Mouse (Mus musculus): ENCODE data around the gene Iqschfp.

Gene Iqschfp

GRCm38 (mm10) chr3:68616363-68616762 is 724.3 kb downstream of the Iqschfp start:
- DNase-seq: no peak

GRCm38 (mm10) chr3:68617708-68618107 is 725.7 kb downstream of the Iqschfp start:
- no peak for DNase-seq

- no peak for DNase-seq
These were observed 727.1 kb downstream of the Iqschfp start for GRCm38 (mm10) chr3:68619097-68619496.

- no peak for DNase-seq
These were observed 729.9 kb downstream of the Iqschfp start for GRCm38 (mm10) chr3:68621971-68622370.

GRCm38 (mm10) chr3:68623036-68623435 is 731.0 kb downstream of the Iqschfp start:
- no peak for DNase-seq

- no peak for DNase-seq
These were observed 732.4 kb downstream of the Iqschfp start for GRCm38 (mm10) chr3:68624471-68624870.

- no peak for DNase-seq
These were observed 738.2 kb downstream of the Iqschfp start for GRCm38 (mm10) chr3:68630261-68630660.

GRCm38 (mm10) chr3:68630821-68631220 is 738.8 kb downstream of the Iqschfp start:
- no peak for DNase-seq

GRCm38 (mm10) chr3:68632714-68633113 is 740.7 kb downstream of the Iqschfp start:
- no peak for DNase-seq

GRCm38 (mm10) chr3:68633577-68633976 is 741.5 kb downstream of the Iqschfp start:
- DNase-seq: no peak

GRCm38 (mm10) chr3:68637960-68638359 is 745.9 kb downstream of the Iqschfp start:
- DNase-seq: no peak

- DNase-seq: no peak
These were observed 746.7 kb downstream of the Iqschfp start for GRCm38 (mm10) chr3:68638703-68639102.

GRCm38 (mm10) chr3:68642935-68643334 is 750.9 kb downstream of the Iqschfp start:
- DNase-seq: no peak

GRCm38 (mm10) chr3:68646387-68647130 is 754.5 kb downstream of the Iqschfp start:
- peak; percentile 74 for DNase-seq

GRCm38 (mm10) chr3:68647282-68647681 is 755.2 kb downstream of the Iqschfp start:
- no peak for DNase-seq

- DNase-seq: no peak
These were observed 758.2 kb downstream of the Iqschfp start for GRCm38 (mm10) chr3:68650251-68650650.

- DNase-seq: no peak
These were observed 764.7 kb downstream of the Iqschfp start for GRCm38 (mm10) chr3:68656607-68657352.

- no peak for DNase-seq
These were observed 765.7 kb downstream of the Iqschfp start for GRCm38 (mm10) chr3:68657589-68658245.

- no peak for DNase-seq
These were observed 768.0 kb downstream of the Iqschfp start for GRCm38 (mm10) chr3:68659996-68660395.

- no peak for DNase-seq
These were observed 768.5 kb downstream of the Iqschfp start for GRCm38 (mm10) chr3:68660538-68660937.

- no peak for DNase-seq
These were observed 770.4 kb downstream of the Iqschfp start for GRCm38 (mm10) chr3:68662386-68662785.

GRCm38 (mm10) chr3:68664337-68664736 is 772.3 kb downstream of the Iqschfp start:
- DNase-seq: no peak

- no peak for DNase-seq
These were observed 774.3 kb downstream of the Iqschfp start for GRCm38 (mm10) chr3:68666377-68666776.

GRCm38 (mm10) chr3:68667852-68668251 is 775.8 kb downstream of the Iqschfp start:
- DNase-seq: no peak
